Mouse (Mus musculus): ENCODE results near the gene Atp6ap2.
"Not testable (repeated sequence)": the region's sequence is repeated elsewhere in the genome, so short reads cannot be mapped to it uniquely, and the experiment has no call there.

Atp6ap2 gene

GRCm38 (mm10) chrX:12587192-12587957, at the start of gene Atp6ap2:
Gene Atp6ap2, plus strand, starts transcription at chrX:12587801.
- DNase-seq (ENCODE audit: extremely low read depth, low read depth) = peak; percentile 97

GRCm38 (mm10) chrX:12544417-12544816, 43.2 kb upstream of the Atp6ap2 start:
- no peak for DNase-seq (ENCODE audit: extremely low read depth, low read depth)

- no peak for DNase-seq (ENCODE audit: extremely low read depth, low read depth)
Measured at GRCm38 (mm10) chrX:12557086-12557485, 30.5 kb upstream of the Atp6ap2 start.

GRCm38 (mm10) chrX:12571407-12571806, 16.2 kb upstream of the Atp6ap2 start:
- no peak for DNase-seq (ENCODE audit: extremely low read depth, low read depth)

- DNase-seq (ENCODE audit: extremely low read depth, low read depth) = no peak
Measured at GRCm38 (mm10) chrX:12577936-12578335, 9.7 kb upstream of the Atp6ap2 start.

- no peak for DNase-seq (ENCODE audit: extremely low read depth, low read depth)
Measured at GRCm38 (mm10) chrX:12578339-12578868, 9.2 kb upstream of the Atp6ap2 start.

GRCm38 (mm10) chrX:12583261-12583660, 4.3 kb upstream of the Atp6ap2 start:
- DNase-seq (ENCODE audit: extremely low read depth, low read depth) = no peak

- no peak for DNase-seq (ENCODE audit: extremely low read depth, low read depth)
Measured at GRCm38 (mm10) chrX:12587958-12588355, 356 bp downstream of the Atp6ap2 start.

- no peak for DNase-seq (ENCODE audit: extremely low read depth, low read depth)
Measured at GRCm38 (mm10) chrX:12591401-12591943, 3.9 kb downstream of the Atp6ap2 start.

- DNase-seq (ENCODE audit: extremely low read depth, low read depth) = no peak
Measured at GRCm38 (mm10) chrX:12592011-12592410, 4.4 kb downstream of the Atp6ap2 start.

- no peak for DNase-seq (ENCODE audit: extremely low read depth, low read depth)
Measured at GRCm38 (mm10) chrX:12593824-12594223, 6.2 kb downstream of the Atp6ap2 start.

- not testable (repeated sequence) for DNase-seq (ENCODE audit: extremely low read depth, low read depth)
Measured at GRCm38 (mm10) chrX:12610541-12610940, 22.9 kb downstream of the Atp6ap2 start.

GRCm38 (mm10) chrX:12611211-12611610, 23.6 kb downstream of the Atp6ap2 start:
- peak; percentile 43 for DNase-seq (ENCODE audit: extremely low read depth, low read depth)

- DNase-seq (ENCODE audit: extremely low read depth, low read depth) = not testable (repeated sequence)
Measured at GRCm38 (mm10) chrX:12612360-12612759, 24.8 kb downstream of the Atp6ap2 start.

- no peak for DNase-seq (ENCODE audit: extremely low read depth, low read depth)
Measured at GRCm38 (mm10) chrX:12625131-12625530, 37.5 kb downstream of the Atp6ap2 start.

GRCm38 (mm10) chrX:12644976-12645375, 57.4 kb downstream of the Atp6ap2 start:
- DNase-seq (ENCODE audit: extremely low read depth, low read depth) = no peak

- DNase-seq (ENCODE audit: extremely low read depth, low read depth) = no peak
Measured at GRCm38 (mm10) chrX:12645531-12646304, 58.1 kb downstream of the Atp6ap2 start.

- no peak for DNase-seq (ENCODE audit: extremely low read depth, low read depth)
Measured at GRCm38 (mm10) chrX:12651906-12652305, 64.3 kb downstream of the Atp6ap2 start.

GRCm38 (mm10) chrX:12653879-12654278, 66.3 kb downstream of the Atp6ap2 start:
- no peak for DNase-seq (ENCODE audit: extremely low read depth, low read depth)

All from MEL-GATA-1-ER (cell line).